Mouse (Mus musculus): ENCODE results near the gene Per3.

DNA sequence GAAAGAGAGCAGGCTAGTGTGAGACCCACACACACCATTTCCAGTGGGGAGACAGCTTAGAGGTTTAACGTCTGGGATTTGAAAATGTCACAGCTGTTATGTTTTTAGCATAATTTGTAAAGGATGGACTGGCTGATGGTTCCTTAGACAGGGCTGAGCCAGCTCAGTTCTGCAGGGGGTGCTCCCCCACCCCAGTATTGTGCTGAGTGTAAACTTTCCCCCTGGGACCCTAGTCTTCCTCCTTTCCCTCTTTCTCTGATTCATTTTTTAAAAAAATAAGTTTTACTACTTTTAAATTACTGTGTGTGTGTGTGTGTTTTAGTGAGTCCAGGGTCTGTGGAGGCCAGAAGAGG, 87.4 kb downstream of the Per3 start:
- TF ChIP-seq EP300 (IDR thresholded peaks at IDR 0.05; ENCODE audit: low read depth) (no peak), CTCF (IDR thresholded peaks at IDR 0.05; ENCODE audit: low read depth) (no peak)

All from liver, postnatal 0 days (tissue).